Mouse (Mus musculus) olfactory bulb, adult 2 months (tissue): ENCODE data around the gene Gnas. TPM values are rescaled to one million over a fixed set of nuclear protein-coding genes. Genes with fewer than 3 reads are reported as not detected.
"Not testable (repeated sequence)": the region's sequence is repeated elsewhere in the genome, so short reads cannot be mapped to it uniquely, and the experiment has no call there.

Experiments
- H3K27ac ChIP-seq: fragments of 200-500 bp; 2 replicates; pipeline ENCODE4 v1.5.1; 2012; ENCODE audit warnings: low read depth, low read length; ENCODE audit not compliant: insufficient read depth
- H3K4me1 ChIP-seq: fragments of 200-500 bp; 2 replicates; pipeline ENCODE4 v1.6.1; 2012; ENCODE audit warnings: low read length; ENCODE audit not compliant: control insufficient read depth, insufficient read depth
- H3K4me3 ChIP-seq: fragments of 200-500 bp; 2 replicates; pipeline ENCODE4 v1.5.1; 2012; ENCODE audit warnings: mild to moderate bottlenecking, low read depth, low read length, moderate library complexity; ENCODE audit not compliant: insufficient read depth
- CTCF ChIP-seq: fragments of 200-500 bp; IDR thresholded peaks from 2 replicates; pipeline ENCODE4 v1.5.1; 2012; ENCODE audit warnings: low read depth, mild to moderate bottlenecking, low read length, moderate library complexity; ENCODE audit not compliant: insufficient read depth
- POLR2A ChIP-seq: fragments of 200-500 bp; IDR thresholded peaks from 2 replicates; pipeline ENCODE4 v1.6.1; 2012; ENCODE audit warnings: mild to moderate bottlenecking, low read depth, low read length, moderate library complexity; ENCODE audit not compliant: insufficient read depth
- WGBS: fragments of 180-500 bp; shearing (Covaris S2); methylation state at CpG from one replicate; pipeline ENCODE4 v1.1.7; 2018; 5-methylcytosine and 5-hydroxymethylcytosine counted together
- polyA plus RNA-seq: library from polyadenylated mRNA; stranded (reverse); fragments of >200 nt; gene quantifications from 2 replicates; pipeline ENCODE4 v1.2.4, GENCODE M21; 2012; ENCODE audit warnings: low replicate concordance; ENCODE audit not compliant: missing spikeins, insufficient read depth, insufficient read length

The Gnas gene
- polyA plus RNA-seq, 1 experiment: 195 TPM

GRCm38 (mm10) chr2:174312661-174313060 is 28.5 kb downstream of the Gnas start:
- H3K27ac ChIP-seq: no peak overlapping the region
- TF ChIP-seq CTCF: no peak
- no peak for TF ChIP-seq POLR2A
- H3K4me1 ChIP-seq: no peaks in the 10 kb centered on the region
- WGBS: 93% methylated on average over 2 of the region's 2 CpGs
- no peak overlapping the region for H3K4me3 ChIP-seq

- H3K27ac ChIP-seq, H3K4me1 ChIP-seq, H3K4me3 ChIP-seq: not testable (repeated sequence)
These were observed 31.3 kb downstream of the Gnas start for GRCm38 (mm10) chr2:174315445-174315844.

GRCm38 (mm10) chr2:174316661-174317060 is 32.5 kb downstream of the Gnas start:
- H3K4me1 ChIP-seq: no peaks in the 10 kb centered on the region
- no peak overlapping the region for H3K27ac ChIP-seq
- 95% methylated on average over 9 of the region's 9 CpGs for WGBS
- TF ChIP-seq POLR2A (no peak), CTCF (no peak)
- H3K4me3 ChIP-seq: no peak overlapping the region

- 82% methylated on average over 4 of the region's 4 CpGs for WGBS
- Histone ChIP-seq H3K27ac (no peak overlapping the region), H3K4me1 (peaks cover 11% of the 10 kb centered on the region), H3K4me3 (no peak overlapping the region)
- no peak for TF ChIP-seq CTCF
- no peak for TF ChIP-seq POLR2A
These were observed 41.9 kb downstream of the Gnas start for GRCm38 (mm10) chr2:174325989-174326388.

- 74% methylated on average over 8 of the region's 8 CpGs for WGBS
- Histone ChIP-seq H3K4me1 (peaks cover 11% of the 10 kb centered on the region), H3K4me3 (peak overlapping the region; percentile 68; the same call in 1 of the 2 replicates), H3K27ac (no peak overlapping the region)
- TF ChIP-seq POLR2A (no peak), CTCF (no peak)
These were observed 42.4 kb downstream of the Gnas start for GRCm38 (mm10) chr2:174326481-174326880.

GRCm38 (mm10) chr2:174327295-174327981 is 43.3 kb downstream of the Gnas start:
- H3K4me3 ChIP-seq: peak overlapping the region; percentile 68
- H3K4me1 ChIP-seq: peaks cover 11% of the 10 kb centered on the region
- TF ChIP-seq POLR2A (peak; percentile 97), CTCF (no peak)
- H3K27ac ChIP-seq: peak overlapping the region; percentile 73
- 64% methylated on average over 64 of the region's 64 CpGs for WGBS

GRCm38 (mm10) chr2:174328358-174328905 is 44.3 kb downstream of the Gnas start:
- 47% methylated on average over 46 of the region's 46 CpGs for WGBS
- Histone ChIP-seq H3K4me1 (peaks cover 12% of the 10 kb centered on the region), H3K27ac (no peak overlapping the region), H3K4me3 (peak overlapping the region; percentile 97)
- TF ChIP-seq CTCF (no peak), POLR2A (no peak)

- Histone ChIP-seq H3K4me3 (peak overlapping the region; percentile 97), H3K27ac (peak overlapping the region; percentile 74), H3K4me1 (peaks cover 16% of the 10 kb centered on the region)
- TF ChIP-seq POLR2A: no peak
- no peak for TF ChIP-seq CTCF
- WGBS: 45% methylated on average over 58 of the region's 58 CpGs
These were observed 45.0 kb downstream of the Gnas start for GRCm38 (mm10) chr2:174328926-174329662.
